Mouse (Mus musculus) mouse embryonic stem cell (cell line): ENCODE measurements around the gene 1520401A03Rik.

Experiments used
- in situ Hi-C, 2 experiments: fragments of 300-500 bp; cut with MboI; formaldehyde crosslinking; loops; 1 replicate in 1 of 2; 3 replicates in 1 of 2; pipeline ENCODE4 v1.14.3; 2019 to 2020; ENCODE audit warnings: low sequenced_read_pairs in 2 of 2, low pct_unique_long_range_greater_than_20kb in 1 of 2, mixed read lengths in 1 of 2; ENCODE audit not compliant: unreplicated experiment in 1 of 2

Gene 1520401A03Rik

DNA sequence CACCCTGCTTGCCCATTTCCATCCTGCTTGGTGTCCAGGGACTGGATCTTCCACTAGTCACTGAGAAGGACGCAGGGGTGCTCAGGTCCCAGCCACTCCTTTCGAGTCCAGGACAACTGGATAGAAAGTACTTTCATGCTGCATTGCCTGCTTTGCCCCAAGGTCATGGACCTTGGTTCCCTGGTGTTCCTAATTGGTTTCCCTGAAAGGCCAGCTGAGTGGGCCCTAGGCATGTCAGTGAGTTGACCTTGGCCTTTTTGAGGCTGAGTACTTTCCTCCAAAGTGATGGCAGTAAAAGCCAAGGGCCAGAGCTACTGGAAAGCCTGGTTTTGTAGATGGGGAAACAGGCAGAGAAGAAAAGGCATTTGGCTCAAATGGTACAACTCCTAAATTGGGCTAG is 697 bp downstream of the 1520401A03Rik start:
- in situ Hi-C loops: no loop called here

DNA sequence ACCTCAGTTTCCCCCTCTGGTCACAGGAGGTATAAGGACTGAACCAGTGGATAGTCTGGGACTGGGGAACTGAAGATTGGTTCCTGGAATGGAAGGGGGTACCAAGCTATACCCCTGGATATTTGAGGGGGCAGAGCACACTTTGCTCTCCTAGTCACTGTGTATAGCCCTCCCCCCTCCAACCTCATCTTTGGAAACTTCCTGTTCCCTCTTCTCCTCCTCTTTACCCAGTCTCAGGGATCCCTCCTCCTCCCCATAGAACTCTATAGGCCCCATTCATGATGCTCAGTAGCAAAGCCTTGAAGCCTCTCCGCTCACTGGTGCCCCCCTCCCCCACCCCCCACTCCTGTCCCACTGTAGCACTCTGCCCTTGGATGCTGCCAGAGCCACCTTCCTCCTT is 3.1 kb downstream of the 1520401A03Rik start:
- in situ Hi-C loops: no loop called here

DNA sequence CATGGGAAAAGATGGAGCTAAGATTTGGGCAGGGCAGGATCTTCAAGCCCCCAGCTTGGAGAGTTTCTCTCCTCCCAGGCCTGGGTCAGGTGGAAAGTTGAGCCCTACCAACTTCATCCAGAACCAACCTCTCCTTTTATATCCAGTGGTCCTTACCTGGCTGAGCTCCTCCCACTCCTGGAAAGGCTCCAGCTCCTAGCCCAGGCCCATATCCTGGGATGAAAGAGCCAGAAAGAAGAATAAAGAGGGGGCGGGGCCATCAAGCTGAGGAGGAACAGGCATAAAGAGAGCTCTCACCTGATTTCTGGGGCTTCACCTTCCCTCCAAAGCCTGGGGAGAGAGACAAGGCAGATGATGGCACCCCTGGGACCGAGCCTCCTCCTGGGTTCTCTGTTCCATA is 5.6 kb downstream of the 1520401A03Rik start:
- in situ Hi-C loops: no loop called here

DNA sequence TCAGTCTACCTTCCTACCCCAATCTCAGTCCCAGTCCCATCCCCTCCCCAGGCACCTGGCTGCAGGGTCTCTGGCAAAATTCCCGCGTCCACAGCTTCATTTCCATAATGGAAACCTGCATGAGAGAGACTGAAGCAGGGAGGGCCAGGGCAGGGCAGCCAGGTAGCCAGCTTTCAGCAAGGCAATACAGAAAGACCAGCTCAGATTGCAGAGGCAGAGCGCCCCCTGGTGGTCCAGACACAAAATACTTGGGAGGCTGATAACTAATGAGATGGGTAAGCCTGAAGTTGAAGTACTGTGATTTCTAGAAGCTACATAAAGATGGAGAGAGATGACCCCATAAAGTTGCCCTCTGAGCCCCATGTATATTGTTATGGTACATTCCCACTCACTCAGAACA is 16.4 kb downstream of the 1520401A03Rik start:
- in situ Hi-C loops: loop anchor here (5.0 kb wide), 2 partner anchors 34 to 44 kb away; partner anchors contain the start of genes Bicdl2 (in 1 of the 2), Hcfc1r1 (in 1 of the 2) and Thoc6 (in 1 of the 2)

DNA sequence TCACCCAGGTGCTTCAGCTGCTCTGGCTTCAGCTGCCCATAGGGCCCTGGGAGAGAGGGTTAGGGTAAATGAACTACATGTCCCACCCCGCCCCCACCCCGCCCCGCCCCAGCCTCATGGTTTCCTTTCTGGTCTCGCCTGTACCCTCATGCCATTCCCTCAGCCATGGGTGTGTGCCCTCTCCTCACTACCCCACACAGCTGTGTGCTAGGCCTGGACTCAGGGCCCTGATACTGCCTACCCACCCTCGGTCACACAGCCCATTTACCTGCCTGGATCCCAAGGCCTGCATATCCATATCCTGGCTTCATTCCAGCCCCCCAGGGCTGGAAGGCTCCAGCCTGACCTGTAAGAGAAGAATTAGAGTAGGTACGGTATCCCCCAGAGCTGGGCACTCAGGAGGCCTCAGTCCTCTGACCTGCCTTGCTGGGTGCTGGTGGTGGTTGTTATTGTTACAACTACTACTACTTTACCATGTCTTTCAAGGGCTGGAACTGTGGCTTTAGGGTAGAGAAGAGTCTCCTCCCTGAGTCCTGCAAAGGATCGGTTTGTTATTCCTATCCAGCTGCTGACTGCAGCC is 17.0 kb downstream of the 1520401A03Rik start:
- in situ Hi-C loops: loop anchor here (5.0 kb wide), 2 partner anchors 33 to 43 kb away; partner anchors contain the start of genes Bicdl2 (in 1 of the 2), Hcfc1r1 (in 1 of the 2) and Thoc6 (in 1 of the 2)

DNA sequence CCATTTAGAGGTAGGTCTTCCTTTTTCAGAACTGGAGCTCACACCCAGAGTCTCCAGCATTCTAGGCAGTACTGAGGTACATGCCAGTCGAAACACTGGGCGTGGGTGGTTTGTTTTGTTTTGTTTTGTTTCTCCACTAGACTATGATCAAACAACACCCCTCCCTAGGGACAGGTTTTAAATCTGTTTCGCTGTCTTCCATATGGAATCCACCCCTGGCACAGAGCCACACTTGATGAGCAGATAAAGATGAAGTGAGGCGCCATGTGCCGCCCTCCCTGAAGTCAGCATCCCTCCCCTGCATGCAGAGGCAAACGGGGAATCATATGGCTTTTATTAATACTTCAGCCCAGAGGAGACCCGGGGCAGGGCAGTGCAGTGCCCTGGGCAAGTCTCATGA is 17.8 kb downstream of the 1520401A03Rik start:
- in situ Hi-C loops: loop anchor here (5.0 kb wide), 2 partner anchors 32 to 42 kb away; partner anchors contain the start of genes Bicdl2 (in 1 of the 2), Hcfc1r1 (in 1 of the 2) and Thoc6 (in 1 of the 2)

DNA sequence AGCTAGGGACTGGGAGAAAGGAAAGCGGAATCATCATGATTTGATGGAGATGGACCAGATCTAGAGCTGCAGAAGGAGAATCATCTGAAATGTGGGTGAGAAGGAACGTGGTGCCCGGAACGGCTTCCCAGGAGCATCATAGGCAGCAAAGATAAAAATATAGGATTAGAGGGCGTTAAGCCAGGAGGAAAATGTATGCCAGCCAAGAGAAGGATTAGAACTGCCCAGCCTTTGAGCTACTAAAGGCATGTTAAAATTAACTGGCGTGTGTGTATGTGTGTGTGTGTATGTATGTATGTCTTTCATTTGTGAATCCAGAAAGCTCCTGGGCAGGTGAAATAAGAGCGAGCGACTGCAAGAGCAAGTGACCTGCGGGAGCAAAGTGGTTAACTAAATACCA is 19.3 kb downstream of the 1520401A03Rik start:
- in situ Hi-C loops: no loop called here

DNA sequence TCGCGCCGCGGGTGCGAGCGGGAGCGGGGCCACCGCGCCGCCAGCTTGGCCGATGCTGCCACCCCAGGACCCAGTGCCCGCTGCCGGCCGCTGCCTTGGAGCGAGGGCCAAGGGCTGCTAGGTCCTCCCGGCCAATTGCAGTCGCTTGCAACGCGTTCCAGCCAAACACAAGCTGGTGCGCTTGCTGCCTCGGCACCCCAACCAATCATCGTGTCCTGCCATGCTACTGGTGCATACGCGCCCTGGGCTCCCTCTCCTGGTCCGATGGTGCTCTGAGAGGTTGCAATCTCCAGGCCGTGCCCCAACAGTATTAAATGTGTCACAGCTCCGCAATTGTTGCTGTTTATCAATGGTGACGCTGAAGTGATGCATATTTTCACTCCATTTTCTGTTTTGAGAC is 22.5 kb downstream of the 1520401A03Rik start:
- in situ Hi-C loops: no loop called here

DNA sequence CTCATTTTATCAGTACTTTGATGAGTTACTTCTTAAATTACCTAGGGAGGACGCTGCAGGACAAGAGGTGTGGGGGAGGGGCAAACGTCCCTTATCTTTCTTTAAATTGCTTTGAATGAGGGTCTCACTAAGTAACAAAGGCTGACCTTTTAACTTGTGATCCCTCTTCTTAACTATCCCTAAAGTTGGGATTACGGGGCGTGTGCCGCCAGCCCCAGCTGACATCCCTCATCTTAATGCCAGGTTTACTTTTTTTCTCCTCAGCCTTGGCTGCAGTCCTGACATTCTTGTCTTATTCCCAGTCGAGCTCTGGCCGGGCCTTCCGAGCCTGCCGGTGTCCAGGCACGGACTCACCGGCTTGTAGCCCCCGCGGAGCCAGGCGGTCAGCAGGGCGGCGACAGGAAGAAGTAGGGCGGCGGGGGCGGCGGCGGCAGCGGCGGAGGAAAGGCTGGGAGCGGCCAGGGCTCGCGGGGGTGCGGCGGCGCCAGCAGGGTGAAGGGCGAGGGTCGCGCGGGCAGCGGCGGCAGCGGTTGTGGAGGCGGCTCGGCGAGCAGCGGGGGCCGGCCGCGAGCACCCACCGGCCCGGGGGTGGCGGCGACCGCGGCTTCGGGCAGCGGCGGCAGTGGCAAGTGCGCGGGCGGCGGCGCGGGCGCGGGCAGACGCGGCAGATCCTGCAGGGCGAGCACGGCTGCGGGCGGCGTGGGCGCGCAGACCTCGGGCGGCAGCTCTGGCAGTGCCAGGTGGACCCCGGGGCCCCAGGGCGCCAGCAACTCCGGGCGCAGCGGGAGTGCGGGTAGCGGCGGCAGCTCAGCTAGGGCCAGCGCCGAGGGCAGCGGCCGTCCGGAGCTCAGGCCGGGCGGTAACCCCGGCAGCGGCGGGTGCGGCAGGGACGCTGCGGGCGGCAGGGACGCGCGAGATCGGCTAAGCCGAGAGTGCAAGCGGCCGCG is 23.2 kb downstream of the 1520401A03Rik start:
- in situ Hi-C loops: no loop called here

DNA sequence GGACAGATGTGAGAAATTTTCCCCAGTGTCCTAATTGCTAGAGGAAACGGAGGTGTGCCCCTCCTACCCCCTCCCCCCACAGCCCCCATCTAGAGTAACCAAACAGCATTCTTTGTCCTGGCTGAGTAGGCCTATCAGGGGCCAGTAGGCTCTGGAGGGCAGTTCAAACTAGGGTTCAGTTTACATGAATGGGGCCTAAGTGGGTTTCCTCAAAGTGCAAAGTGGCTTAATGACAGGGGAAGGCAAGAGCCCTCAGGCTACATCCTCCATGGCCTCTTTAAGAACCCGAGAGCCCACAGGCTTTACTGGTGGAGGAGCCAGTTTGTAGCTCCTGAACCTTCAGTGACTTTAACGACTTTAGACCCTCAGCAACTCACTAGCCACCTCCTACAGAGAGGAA is 26.8 kb downstream of the 1520401A03Rik start:
- in situ Hi-C loops: no loop called here

DNA sequence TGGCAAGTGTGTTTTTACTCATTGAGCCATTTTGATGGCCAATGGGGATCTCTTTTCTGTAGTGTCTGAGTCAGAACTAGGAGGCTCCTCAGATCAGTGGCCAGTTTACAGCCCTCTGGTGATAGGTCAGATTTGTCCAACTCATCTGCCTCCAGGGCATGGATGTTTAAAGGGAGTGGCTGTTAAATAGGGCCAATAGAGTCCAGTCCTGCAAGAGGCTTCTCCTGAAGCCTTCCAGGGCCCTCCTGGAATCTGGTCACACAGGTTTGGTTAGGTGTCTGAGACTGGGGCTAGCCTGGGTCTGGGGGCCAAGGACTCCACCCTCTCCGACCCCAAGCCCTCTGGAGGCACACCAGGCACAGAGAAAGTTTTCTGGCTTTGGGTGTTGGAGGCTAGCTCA is 28.1 kb downstream of the 1520401A03Rik start:
- in situ Hi-C loops: no loop called here

DNA sequence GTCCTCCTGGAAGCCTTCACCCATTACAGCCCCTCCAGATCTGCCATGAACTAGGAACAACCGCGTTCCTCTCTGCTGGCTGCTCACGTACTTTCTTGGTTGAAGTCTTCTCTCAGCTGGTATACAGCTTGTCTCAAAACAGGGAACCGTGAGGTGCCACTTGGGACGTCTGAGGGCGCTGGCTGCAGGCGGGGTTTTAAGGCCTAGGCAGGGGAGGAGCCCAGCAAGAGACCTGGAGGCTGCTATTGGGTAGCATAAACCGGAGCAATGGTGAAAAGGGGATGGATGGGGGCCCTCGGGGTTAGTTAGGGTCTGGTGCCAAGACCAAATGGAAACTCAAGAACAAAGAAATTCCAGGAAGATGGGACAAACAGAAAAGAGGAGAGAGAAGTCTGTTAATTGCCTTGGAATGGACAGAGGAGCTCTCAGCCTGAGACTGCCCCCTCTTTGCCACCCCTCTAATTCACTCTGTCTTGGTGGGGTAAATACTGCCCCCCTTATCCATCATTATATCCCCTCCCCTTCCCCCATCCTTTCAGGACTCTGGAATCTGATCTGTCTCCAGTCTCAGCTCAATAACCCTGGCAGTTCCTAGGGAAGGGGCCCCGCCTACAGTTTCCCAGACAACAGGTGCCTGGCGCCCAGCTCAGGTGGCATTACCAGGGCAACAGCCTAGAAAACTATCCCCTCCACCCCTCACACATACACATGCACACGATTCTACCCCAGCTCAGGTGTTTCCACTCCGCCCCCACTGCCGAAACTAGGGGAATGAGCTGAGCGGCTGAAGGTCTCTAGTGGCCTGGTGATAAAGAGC is 38.5 kb downstream of the 1520401A03Rik start, which contains the start of gene Cldn9:
TSS of gene Cldn9 (minus strand) at position 171 of the 817 bp plus-strand sequence.
- in situ Hi-C loops: no loop called here

DNA sequence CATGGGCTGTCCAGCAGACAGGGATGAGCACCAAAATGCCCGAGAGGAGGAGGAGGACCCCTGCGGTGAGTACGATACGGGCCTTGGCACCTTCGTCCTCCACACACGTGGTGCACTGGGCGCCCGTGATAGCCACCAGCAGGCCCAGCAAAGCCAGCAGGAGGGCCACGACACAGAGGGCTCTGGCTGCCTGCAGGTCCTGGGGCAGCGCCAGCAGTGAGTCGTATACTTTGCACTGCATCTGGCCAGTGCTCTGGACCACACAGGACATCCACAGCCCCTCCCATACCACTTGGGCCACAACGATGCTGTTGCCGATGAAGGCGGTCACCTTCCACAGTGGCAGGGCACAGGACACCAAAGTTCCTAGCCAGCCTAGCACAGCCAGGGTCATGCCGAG is 39.4 kb downstream of the 1520401A03Rik start:
- in situ Hi-C loops: no loop called here

DNA sequence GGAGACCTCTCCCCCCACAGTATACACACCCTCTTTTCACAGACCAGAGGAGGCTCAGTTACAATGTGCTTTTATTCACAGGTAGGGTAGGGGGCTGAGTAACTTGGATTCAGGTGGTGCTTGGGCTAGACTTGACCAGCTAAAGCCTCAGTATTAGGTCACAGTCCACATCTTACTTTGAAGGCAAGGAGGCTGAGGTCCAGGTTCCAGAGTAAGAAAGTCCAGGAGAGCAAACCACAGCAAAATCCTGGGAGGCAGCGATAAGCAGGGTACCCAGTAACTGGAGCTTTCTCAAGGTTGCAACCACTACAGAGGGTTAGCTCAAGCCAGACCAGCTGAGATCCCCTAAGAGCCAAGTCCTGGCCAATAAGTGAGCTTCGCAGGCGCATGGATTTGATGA is 40.1 kb downstream of the 1520401A03Rik start:
- in situ Hi-C loops: no loop called here

DNA sequence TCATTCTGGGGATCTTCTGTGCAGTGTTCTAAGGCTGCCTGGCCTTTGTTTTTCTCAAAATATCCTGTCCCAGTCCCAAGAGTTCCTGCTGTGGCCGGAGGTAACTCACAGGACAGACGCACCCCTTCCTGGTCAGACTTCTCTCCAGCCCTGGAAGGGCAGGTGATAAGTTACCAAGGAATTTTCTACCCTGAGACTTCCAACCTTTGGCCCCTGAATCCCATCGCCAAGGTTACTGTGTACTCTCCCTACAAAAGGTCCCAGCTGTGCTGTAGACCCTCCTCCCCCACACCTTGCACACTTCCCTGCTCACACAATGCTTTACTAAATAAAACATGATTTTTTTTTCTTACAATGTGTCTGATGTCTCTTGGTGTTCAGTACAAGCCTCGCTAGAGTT is 40.5 kb downstream of the 1520401A03Rik start:
- in situ Hi-C loops: no loop called here

DNA sequence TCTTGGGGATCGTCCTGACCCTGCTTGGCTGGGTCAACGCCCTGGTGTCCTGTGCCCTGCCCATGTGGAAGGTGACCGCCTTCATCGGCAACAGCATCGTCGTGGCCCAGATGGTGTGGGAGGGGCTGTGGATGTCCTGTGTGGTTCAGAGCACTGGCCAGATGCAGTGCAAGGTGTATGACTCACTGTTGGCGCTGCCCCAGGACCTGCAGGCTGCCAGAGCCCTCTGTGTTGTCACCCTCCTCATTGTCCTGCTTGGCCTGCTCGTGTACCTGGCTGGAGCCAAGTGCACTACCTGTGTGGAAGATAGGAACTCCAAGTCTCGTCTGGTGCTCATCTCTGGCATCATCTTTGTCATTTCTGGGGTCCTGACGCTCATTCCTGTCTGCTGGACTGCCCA is 41.5 kb downstream of the 1520401A03Rik start:
- in situ Hi-C loops: no loop called here

DNA sequence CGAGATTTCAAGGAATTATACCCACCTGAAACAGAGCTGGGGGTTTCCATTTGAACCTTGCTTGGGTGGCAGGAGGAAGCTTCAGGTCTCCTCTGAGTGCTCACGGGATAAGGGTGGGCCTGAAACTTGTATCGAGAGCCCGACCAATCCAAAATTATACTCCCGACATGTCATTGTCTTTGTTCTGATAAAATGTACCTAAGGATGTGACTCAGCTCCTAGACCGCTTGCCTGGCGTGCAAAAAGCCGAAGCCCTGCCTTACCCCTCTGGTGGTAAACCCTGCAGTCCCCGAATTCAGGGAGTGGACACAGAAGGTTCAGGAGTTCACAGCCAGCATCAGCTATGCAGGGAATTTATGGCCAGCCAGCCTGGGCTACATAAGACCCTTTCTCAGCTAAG is 42.2 kb downstream of the 1520401A03Rik start:
- in situ Hi-C loops: no loop called here

DNA sequence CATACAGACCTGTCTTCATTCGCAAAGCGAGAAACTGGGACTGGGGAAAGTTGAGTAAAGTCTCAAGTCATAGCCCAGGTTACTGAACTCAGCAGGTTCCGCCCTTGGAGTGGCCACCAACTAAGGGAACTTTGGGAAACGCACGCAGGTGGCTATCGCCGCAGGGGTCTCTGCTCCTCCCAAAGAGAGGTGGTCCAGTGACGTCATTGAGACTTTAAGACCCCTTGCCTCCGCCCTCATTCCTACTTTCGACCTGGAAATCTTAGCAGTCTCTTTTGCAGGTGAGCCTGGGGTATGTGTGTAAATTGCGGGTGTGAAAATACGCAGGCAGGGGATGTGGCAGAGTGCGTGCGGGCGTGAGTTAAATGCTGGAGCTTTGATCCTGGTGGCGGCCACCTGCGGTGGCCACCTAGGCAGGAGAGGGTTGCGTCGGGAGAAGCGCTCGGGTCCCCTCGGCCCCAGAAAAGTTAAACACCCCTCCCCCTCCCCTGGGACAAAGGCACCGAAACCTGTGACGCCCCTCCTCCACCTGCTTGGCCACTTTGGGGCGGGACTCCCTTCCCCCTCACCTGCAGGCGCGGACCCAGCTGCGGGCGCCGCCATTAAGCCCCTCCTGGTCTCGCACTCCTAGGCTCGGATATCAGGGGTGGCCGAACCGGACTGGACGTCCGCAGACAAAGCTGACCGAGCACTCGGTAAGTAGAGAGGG is 43.3 kb downstream of the 1520401A03Rik start, which contains the start of gene Cldn6:
TSS of gene Cldn6 (plus strand) at position 123 of the 709 bp plus-strand sequence.
- in situ Hi-C loops: no loop called here
